Mouse (Mus musculus): ENCODE measurements at regions not wholly inside any gene's neighbourhood (a gene's known extent, or its start where the extent isn't known, plus 50 kb on each side); places are given as distances from the start of the nearest gene placed in this dataset.

DNA sequence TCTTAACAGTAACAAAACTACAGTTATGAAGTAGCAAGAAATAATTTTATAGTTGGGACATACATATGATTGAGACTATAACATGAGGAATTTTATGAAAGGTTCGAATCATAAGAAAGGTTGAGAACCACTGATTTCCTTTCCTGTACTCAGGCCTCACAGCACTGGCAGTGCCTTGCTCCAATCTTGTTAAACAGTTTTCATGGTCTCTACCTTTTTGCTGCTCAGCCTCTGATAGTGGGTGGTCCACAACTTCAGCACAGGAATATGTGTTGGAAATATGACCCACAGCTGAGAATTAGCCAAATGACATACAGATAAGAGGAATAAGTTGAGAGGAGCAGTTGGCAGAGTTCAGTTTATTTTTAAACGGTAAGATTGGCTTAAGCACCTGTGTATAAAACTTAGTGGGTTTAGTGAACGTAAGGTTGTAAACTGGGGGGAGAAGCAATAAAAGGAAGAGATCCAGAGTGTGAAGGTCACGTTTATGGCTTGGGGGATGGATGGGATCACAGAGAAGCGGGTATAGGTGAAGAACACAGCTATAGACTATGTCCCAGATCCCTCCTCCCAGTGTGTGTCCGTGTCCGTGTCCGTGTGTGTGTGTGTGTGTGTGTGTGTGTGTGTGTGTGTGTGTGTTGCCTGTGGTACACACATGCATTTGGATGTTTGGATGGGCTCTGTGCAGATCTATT lies 596.3 kb upstream of the Pkn2 start:
- DNase-seq: no peak
- TF ChIP-seq POLR2A (IDR thresholded peaks at IDR 0.05; ENCODE audit: control insufficient read depth, extremely low read depth, insufficient read depth, low read length, poor library complexity) (no peak), CTCF (IDR thresholded peaks at IDR 0.05; ENCODE audit: borderline replicate concordance, control insufficient read depth, extremely low read depth, insufficient read depth, low read length, poor library complexity) (no peak)
- Histone ChIP-seq H3K4me3 (ENCODE audit: control insufficient read depth, insufficient read depth, low read length) (no peak overlapping the region), H3K27me3 (ENCODE audit: control insufficient read depth, insufficient read depth, low read length) (no peaks in the 10 kb centered on the region), H3K36me3 (ENCODE audit: control insufficient read depth, insufficient read depth, low read length) (no peaks in the 10 kb centered on the region), H3K4me1 (replicated peaks; ENCODE audit: control insufficient read depth, insufficient read depth, low read length) (no peaks in the 10 kb centered on the region), H3K27ac (ENCODE audit: control insufficient read depth, insufficient read depth, low read length) (no peak overlapping the region)
- 90% methylated on average over 8 of the region's 8 CpGs for WGBS

DNA sequence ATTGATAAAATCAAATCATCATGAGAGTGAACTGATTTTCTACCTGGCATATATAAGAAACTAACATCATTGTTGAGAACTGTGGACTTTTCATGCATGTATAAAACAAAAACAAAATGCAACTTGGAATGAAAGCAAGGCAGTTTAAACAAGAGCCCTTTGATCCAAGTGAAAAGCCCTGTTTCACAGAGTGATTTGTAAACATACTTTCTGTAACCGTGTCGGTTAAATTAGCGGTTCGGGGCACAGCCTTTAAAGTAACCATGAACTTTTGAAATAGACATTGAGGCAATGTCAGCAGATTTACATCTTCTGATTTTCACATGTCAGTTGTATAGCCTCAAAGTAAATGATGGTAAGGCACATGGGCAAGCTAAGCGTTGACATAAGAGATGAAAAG lies 593.7 kb upstream of the Pkn2 start:
- TF ChIP-seq POLR2A (IDR thresholded peaks at IDR 0.05; ENCODE audit: control insufficient read depth, extremely low read depth, insufficient read depth, low read length, poor library complexity) (no peak), CTCF (IDR thresholded peaks at IDR 0.05; ENCODE audit: borderline replicate concordance, control insufficient read depth, extremely low read depth, insufficient read depth, low read length, poor library complexity) (no peak)
- no peaks in the 10 kb centered on the region for H3K4me1 ChIP-seq (replicated peaks; ENCODE audit: control insufficient read depth, insufficient read depth, low read length)
- DNase-seq: no peak
- no peaks in the 10 kb centered on the region for H3K36me3 ChIP-seq (ENCODE audit: control insufficient read depth, insufficient read depth, low read length)
- H3K4me3 ChIP-seq (ENCODE audit: control insufficient read depth, insufficient read depth, low read length): no peak overlapping the region
- H3K27ac ChIP-seq (ENCODE audit: control insufficient read depth, insufficient read depth, low read length): no peak overlapping the region
- H3K27me3 ChIP-seq (ENCODE audit: control insufficient read depth, insufficient read depth, low read length): no peaks in the 10 kb centered on the region
- WGBS: 97% methylated on average over 5 of the region's 5 CpGs

DNA sequence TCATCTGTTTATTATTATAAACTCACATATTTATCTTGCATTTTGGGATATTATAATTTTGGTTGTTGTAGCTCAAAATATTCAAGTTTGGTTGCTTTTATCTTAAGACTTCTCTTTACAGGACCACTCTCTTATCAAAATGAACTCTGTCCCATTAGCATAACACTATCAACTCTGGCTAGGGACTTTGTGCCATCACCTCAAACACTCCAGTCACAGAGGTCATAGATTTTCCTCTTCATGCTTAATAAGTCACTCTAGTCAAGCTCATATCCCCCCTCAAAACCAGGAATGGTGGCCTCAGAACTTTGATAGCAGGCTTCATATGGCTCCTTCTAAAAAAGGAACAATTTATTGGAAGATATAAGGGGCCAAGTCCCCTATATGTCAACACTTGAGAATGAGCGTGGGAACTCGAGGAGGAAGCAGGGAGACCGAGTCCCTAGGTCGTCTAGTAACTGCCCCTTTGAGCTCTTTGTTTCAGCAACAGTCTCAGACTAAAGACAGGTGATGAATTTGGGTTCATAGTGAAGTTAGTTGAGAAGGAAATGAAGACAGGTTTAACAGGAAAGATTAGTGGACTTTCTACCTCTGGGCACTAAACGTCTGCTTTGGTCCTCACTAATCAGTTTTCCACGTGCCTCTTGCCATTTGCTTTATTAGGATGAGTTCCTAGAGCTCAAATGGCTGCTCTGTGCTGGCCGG lies 565.4 kb upstream of the Pkn2 start:
- Histone ChIP-seq H3K36me3 (ENCODE audit: control insufficient read depth, insufficient read depth, low read length) (no peaks in the 10 kb centered on the region), H3K27ac (ENCODE audit: control insufficient read depth, insufficient read depth, low read length) (no peak overlapping the region), H3K4me1 (replicated peaks; ENCODE audit: control insufficient read depth, insufficient read depth, low read length) (no peaks in the 10 kb centered on the region), H3K4me3 (ENCODE audit: control insufficient read depth, insufficient read depth, low read length) (no peak overlapping the region), H3K27me3 (ENCODE audit: control insufficient read depth, insufficient read depth, low read length) (no peaks in the 10 kb centered on the region)
- DNase-seq: no peak
- no peak for TF ChIP-seq POLR2A (IDR thresholded peaks at IDR 0.05; ENCODE audit: control insufficient read depth, extremely low read depth, insufficient read depth, low read length, poor library complexity)
- WGBS: 91% methylated on average over 7 of the region's 7 CpGs

DNA sequence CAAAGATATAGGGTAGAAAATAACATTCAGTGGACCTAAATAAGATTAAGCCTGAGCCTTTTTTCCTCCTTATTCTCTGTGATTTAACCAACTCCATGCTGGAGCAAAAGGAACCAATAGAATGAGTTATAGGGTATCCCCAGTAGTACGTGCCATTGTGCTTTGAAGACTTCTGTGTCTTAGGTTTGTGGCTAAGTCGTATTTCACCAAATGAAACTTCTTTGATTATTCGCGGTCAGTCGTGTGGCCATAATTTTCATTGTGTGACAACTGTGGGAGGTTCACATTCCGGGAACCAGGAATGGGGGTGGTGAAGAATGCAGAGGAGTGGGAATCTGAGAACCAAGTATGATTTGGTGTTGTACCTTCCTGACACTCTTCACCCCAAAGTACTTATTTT lies 535.6 kb upstream of the Pkn2 start:
- no peaks in the 10 kb centered on the region for H3K4me1 ChIP-seq (replicated peaks; ENCODE audit: control insufficient read depth, insufficient read depth, low read length)
- 90% methylated on average over 6 of the region's 6 CpGs for WGBS
- no peak for DNase-seq
- no peak overlapping the region for H3K27ac ChIP-seq (ENCODE audit: control insufficient read depth, insufficient read depth, low read length)
- H3K27me3 ChIP-seq (ENCODE audit: control insufficient read depth, insufficient read depth, low read length): no peaks in the 10 kb centered on the region
- H3K36me3 ChIP-seq (ENCODE audit: control insufficient read depth, insufficient read depth, low read length): no peaks in the 10 kb centered on the region
- H3K4me3 ChIP-seq (ENCODE audit: control insufficient read depth, insufficient read depth, low read length): no peak overlapping the region
- TF ChIP-seq CTCF (IDR thresholded peaks at IDR 0.05; ENCODE audit: borderline replicate concordance, control insufficient read depth, extremely low read depth, insufficient read depth, low read length, poor library complexity): no peak
- no peak for TF ChIP-seq POLR2A (IDR thresholded peaks at IDR 0.05; ENCODE audit: control insufficient read depth, extremely low read depth, insufficient read depth, low read length, poor library complexity)

DNA sequence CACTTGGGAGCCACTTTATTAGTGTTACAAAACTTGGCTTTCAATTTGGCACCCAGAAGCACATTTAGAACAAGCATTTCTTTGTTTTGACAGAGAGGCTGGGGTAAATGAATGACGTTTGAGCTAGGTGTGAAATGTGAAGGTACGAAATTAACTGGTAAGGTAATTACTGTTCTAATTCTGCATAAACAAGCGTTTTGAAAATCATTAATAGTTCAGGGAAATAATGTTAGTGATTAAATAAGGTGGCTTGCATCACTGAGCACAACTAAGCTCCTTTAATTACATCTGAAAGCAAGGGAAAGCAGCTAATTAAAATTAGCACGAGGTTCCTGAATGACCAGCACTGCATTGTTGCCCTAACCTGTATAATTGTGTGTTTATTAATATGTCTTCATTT lies 529.9 kb upstream of the Pkn2 start:
- WGBS: 91% methylated on average over 4 of the region's 4 CpGs
- no peaks in the 10 kb centered on the region for H3K36me3 ChIP-seq (ENCODE audit: control insufficient read depth, insufficient read depth, low read length)
- DNase-seq: no peak
- TF ChIP-seq POLR2A (IDR thresholded peaks at IDR 0.05; ENCODE audit: control insufficient read depth, extremely low read depth, insufficient read depth, low read length, poor library complexity) (no peak), CTCF (IDR thresholded peaks at IDR 0.05; ENCODE audit: borderline replicate concordance, control insufficient read depth, extremely low read depth, insufficient read depth, low read length, poor library complexity) (no peak)
- H3K27me3 ChIP-seq (ENCODE audit: control insufficient read depth, insufficient read depth, low read length): no peaks in the 10 kb centered on the region
- no peak overlapping the region for H3K27ac ChIP-seq (ENCODE audit: control insufficient read depth, insufficient read depth, low read length)
- no peaks in the 10 kb centered on the region for H3K4me1 ChIP-seq (replicated peaks; ENCODE audit: control insufficient read depth, insufficient read depth, low read length)
- no peak overlapping the region for H3K4me3 ChIP-seq (ENCODE audit: control insufficient read depth, insufficient read depth, low read length)

DNA sequence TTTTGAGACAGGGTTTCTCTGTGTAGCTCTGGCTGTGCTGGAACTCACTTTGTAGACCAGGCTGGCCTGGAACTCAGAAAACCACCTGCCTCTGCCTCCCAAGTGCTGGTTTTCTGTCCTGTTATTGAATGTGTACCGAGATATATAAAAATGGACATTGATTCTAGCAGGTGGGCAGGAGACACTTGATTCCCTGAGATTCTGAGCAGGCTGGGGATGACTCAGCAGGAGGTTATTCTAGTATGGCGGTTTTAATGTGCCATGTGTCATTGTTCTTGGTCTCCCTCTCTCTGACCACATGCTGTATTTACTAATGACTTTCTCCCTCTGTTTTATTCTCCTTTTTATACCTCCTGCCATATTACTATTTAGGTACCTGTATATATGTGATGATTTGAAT lies 517.2 kb upstream of the Pkn2 start:
- no peak overlapping the region for H3K4me3 ChIP-seq (ENCODE audit: control insufficient read depth, insufficient read depth, low read length)
- no peak for TF ChIP-seq CTCF (IDR thresholded peaks at IDR 0.05; ENCODE audit: borderline replicate concordance, control insufficient read depth, extremely low read depth, insufficient read depth, low read length, poor library complexity)
- no peak for TF ChIP-seq POLR2A (IDR thresholded peaks at IDR 0.05; ENCODE audit: control insufficient read depth, extremely low read depth, insufficient read depth, low read length, poor library complexity)
- H3K27me3 ChIP-seq (ENCODE audit: control insufficient read depth, insufficient read depth, low read length): no peaks in the 10 kb centered on the region
- 89% methylated on average over 2 of the region's 2 CpGs for WGBS
- no peak overlapping the region for H3K27ac ChIP-seq (ENCODE audit: control insufficient read depth, insufficient read depth, low read length)
- H3K4me1 ChIP-seq (replicated peaks; ENCODE audit: control insufficient read depth, insufficient read depth, low read length): no peaks in the 10 kb centered on the region
- H3K36me3 ChIP-seq (ENCODE audit: control insufficient read depth, insufficient read depth, low read length): no peaks in the 10 kb centered on the region
- DNase-seq: no peak

All from thymus, adult 2 months (tissue).